Mouse (Mus musculus): ENCODE measurements around the gene Cyb5d2. TPM values are rescaled to one million over a fixed set of nuclear protein-coding genes. Genes with fewer than 3 reads are reported as not detected.

Gene Cyb5d2
- polyA plus RNA-seq (2017; shearing (Covaris generic)) = 9.4 TPM

GRCm38 (mm10) chr11:72795455-72796295 lies at the start of gene Cyb5d2, which contains the start of gene Zzef1:
Gene Cyb5d2 (minus strand): TSS chr11:72796142.
Gene Zzef1 (plus strand): TSS chr11:72796226.

Other genes starting within 250 kb of the Cyb5d2 start
- 1.1 TPM for gene Spns3, start 245.6 kb downstream of the Cyb5d2 start, polyA plus RNA-seq (2017; shearing (Covaris generic))
- gene Ube2g1, start 188.9 kb downstream of the Cyb5d2 start, polyA plus RNA-seq (2017; shearing (Covaris generic)) = 60.5 TPM
- 79.6 TPM for gene Ankfy1, start 106.1 kb downstream of the Cyb5d2 start, polyA plus RNA-seq (2017; shearing (Covaris generic))
- 14.5 TPM for gene Zzef1, start 84 bp upstream of the Cyb5d2 start, polyA plus RNA-seq (2017; shearing (Covaris generic))
- gene Atp2a3, start 165.0 kb upstream of the Cyb5d2 start, polyA plus RNA-seq (2017; shearing (Covaris generic)) = 271 TPM
- not detected for gene P2rx1, start 203.0 kb upstream of the Cyb5d2 start, polyA plus RNA-seq (2017; shearing (Covaris generic))
- 10.0 TPM for gene Camkk1, start 222.9 kb upstream of the Cyb5d2 start, polyA plus RNA-seq (2017; shearing (Covaris generic))